Mouse (Mus musculus) CH12.LX (cell line): ENCODE measurements around the gene Olfr68.

Experiments used
- CHD2 ChIP-seq: IDR thresholded peaks from 2 replicates; pipeline ENCODE4 v1.6.1; 2011; ENCODE audit warnings: low read length, improper control_type of control experiment
- CTCF ChIP-seq, 2 experiments: IDR thresholded peaks in 1 of 2; conservative IDR thresholded peaks in 1 of 2; 2 replicates each; pipeline ENCODE4 v1.5.1; 2011 to 2012; ENCODE audit warnings: low read depth in 2 of 2, low read length in 2 of 2, improper control_type of control experiment in 1 of 2, inconsistent platforms in 1 of 2, mild to moderate bottlenecking in 1 of 2, moderate library complexity in 1 of 2
- ELF1 ChIP-seq: IDR thresholded peaks from 2 replicates; pipeline ENCODE4 v1.6.1; 2014; ENCODE audit warnings: low read depth, mild to moderate bottlenecking, inconsistent platforms, low read length, improper control_type of control experiment
- GABPA ChIP-seq: IDR thresholded peaks from 2 replicates; pipeline ENCODE4 v1.6.1; 2012; ENCODE audit warnings: low read depth, low read length, improper control_type of control experiment, inconsistent platforms; ENCODE audit not compliant: insufficient replicate concordance
- JUND ChIP-seq: conservative IDR thresholded peaks from 2 replicates; pipeline ENCODE4 v1.6.1; 2011; ENCODE audit warnings: low read depth, low read length, improper control_type of control experiment
- MAFK ChIP-seq: IDR thresholded peaks from 2 replicates; pipeline ENCODE4 v1.6.1; 2011; ENCODE audit warnings: low read length, improper control_type of control experiment; ENCODE audit not compliant: insufficient replicate concordance
- POLR2A ChIP-seq: IDR thresholded peaks from 2 replicates; pipeline ENCODE4 v1.6.1; 2011; ENCODE audit warnings: low read depth, mild to moderate bottlenecking, improper control_type of control experiment, low read length
- POLR2AphosphoS2 ChIP-seq: IDR thresholded peaks from 2 replicates; pipeline ENCODE4 v1.6.1; 2011; ENCODE audit warnings: low read depth, low read length, improper control_type of control experiment
- RAD21 ChIP-seq: IDR thresholded peaks from 2 replicates; pipeline ENCODE4 v1.6.1; 2011; ENCODE audit warnings: low read depth, mild to moderate bottlenecking, low read length, improper control_type of control experiment, moderate library complexity
- TBP ChIP-seq: conservative IDR thresholded peaks from 2 replicates; pipeline ENCODE4 v1.6.1; 2011; ENCODE audit warnings: low read depth, low read length, improper control_type of control experiment
- ZC3H11A ChIP-seq: IDR thresholded peaks from 2 replicates; pipeline ENCODE4 v1.6.1; 2012; ENCODE audit warnings: low read depth, mild to moderate bottlenecking, inconsistent platforms, low read length, improper control_type of control experiment

DNA sequence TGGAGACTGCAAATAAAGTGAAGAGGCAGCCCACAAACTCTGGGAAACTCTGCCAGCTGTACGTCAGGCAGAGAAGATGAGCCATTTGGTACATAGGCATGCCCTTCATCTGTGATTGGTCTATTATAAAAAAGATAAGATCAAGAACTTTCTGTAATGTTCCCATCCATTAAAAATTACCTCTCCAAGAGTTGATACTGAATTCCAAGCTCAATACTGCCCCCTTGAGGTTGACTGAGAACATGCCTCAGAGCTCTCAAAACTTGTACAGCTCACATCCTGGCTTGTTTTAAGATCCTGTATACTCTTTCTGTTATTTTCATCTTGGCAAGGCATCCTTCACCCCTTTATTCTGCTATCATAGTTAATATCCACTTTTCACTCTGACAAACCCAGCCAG lies 27.4 kb upstream of the Olfr68 start:
- TF ChIP-seq CTCF (conservative IDR thresholded peaks at IDR 0.05 in 1 of 2, IDR thresholded peaks at IDR 0.05 in 1 of 2; ENCODE audit: low read depth in 2 of 2, low read length in 2 of 2) = peak; percentile 67 to 77
- no peak for TF ChIP-seq TBP
- no peak for TF ChIP-seq CHD2
- peak; percentile 55 for TF ChIP-seq RAD21
- no peak for TF ChIP-seq GABPA
- TF ChIP-seq ELF1 = no peak
- TF ChIP-seq POLR2A = no peak
- no peak for TF ChIP-seq JUND
- no peak for TF ChIP-seq ZC3H11A
- TF ChIP-seq MAFK = no peak
- TF ChIP-seq POLR2AphosphoS2 = no peak
